Mouse (Mus musculus) MEL (cell line): ENCODE measurements at regions not wholly inside any gene's neighbourhood (a gene's known extent, or its start where the extent isn't known, plus 50 kb on each side); places are given as distances from the start of the nearest gene placed in this dataset.

ENCODE experiments used
- DNase-seq: peaks from one replicate; pipeline ENCODE4 v3.0.0; 2011; ENCODE audit warnings: low read depth, low spot score
- H3K27ac ChIP-seq: 2 replicates; pipeline ENCODE4 v1.5.1; 2012; ENCODE audit warnings: low read depth, mild to moderate bottlenecking, control low read depth, low read length, moderate library complexity; ENCODE audit not compliant: control insufficient read depth
- H3K27me3 ChIP-seq, 2 experiments: fragments of 150-350 bp in 1 of 2; sonication (generic) in 1 of 2; 2 replicates each; pipeline ENCODE4 v1.6.1; 2012; ENCODE audit warnings: low read length in 2 of 2, mild to moderate bottlenecking in 2 of 2, improper control_type of control experiment in 1 of 2, moderate library complexity in 1 of 2; ENCODE audit not compliant: insufficient read depth in 2 of 2, control insufficient read depth in 1 of 2
- H3K36me3 ChIP-seq, 2 experiments: 2 replicates each; pipeline ENCODE4 v1.6.1; 2012 to 2014; ENCODE audit warnings: low read length in 2 of 2, improper control_type of control experiment in 1 of 2, inconsistent platforms in 1 of 2, mild to moderate bottlenecking in 1 of 2; ENCODE audit not compliant: insufficient read depth in 2 of 2, control insufficient read depth in 1 of 2
- H3K4me1 ChIP-seq, 2 experiments: fragments of 150-350 bp in 1 of 2; sonication (generic) in 1 of 2; 2 replicates each; pipeline ENCODE4 v1.6.1; 2012; ENCODE audit warnings: low read length in 2 of 2, improper control_type of control experiment in 1 of 2, mild to moderate bottlenecking in 1 of 2; ENCODE audit not compliant: insufficient read depth in 2 of 2, control insufficient read depth in 1 of 2
- H3K4me3 ChIP-seq, 2 experiments: fragments of 150-350 bp in 1 of 2; sonication (generic) in 1 of 2; 2 replicates each; pipeline ENCODE4 v1.5.1; 2012; ENCODE audit warnings: low read depth in 2 of 2, low read length in 2 of 2, mild to moderate bottlenecking in 2 of 2, moderate library complexity in 2 of 2, control low read depth in 1 of 2, improper control_type of control experiment in 1 of 2; ENCODE audit not compliant: control insufficient read depth in 1 of 2, insufficient read depth in 1 of 2
- H3K79me2 ChIP-seq: 2 replicates; pipeline ENCODE4 v1.6.1; 2012; ENCODE audit warnings: mild to moderate bottlenecking, low read length, moderate library complexity; ENCODE audit not compliant: control insufficient read depth, poor library complexity, insufficient read depth
- H3K9ac ChIP-seq: 2 replicates; pipeline ENCODE4 v1.6.1; 2012; ENCODE audit warnings: low read depth, mild to moderate bottlenecking, control low read depth, low read length, moderate library complexity; ENCODE audit not compliant: control insufficient read depth, poor library complexity, severe bottlenecking
- H3K9me3 ChIP-seq: fragments of 150-350 bp; sonication (generic); replicated peaks from 2 replicates; pipeline ENCODE4 v1.6.1; 2012; ENCODE audit warnings: mild to moderate bottlenecking, low read length, improper control_type of control experiment, moderate library complexity; ENCODE audit not compliant: insufficient read depth
- BHLHE40 ChIP-seq: IDR thresholded peaks from 2 replicates; pipeline ENCODE4 v1.6.1; 2012; ENCODE audit warnings: low read depth, mild to moderate bottlenecking, inconsistent platforms, low read length, improper control_type of control experiment, borderline replicate concordance
- CHD1 ChIP-seq: IDR thresholded peaks from 2 replicates; pipeline ENCODE4 v1.6.1; 2012; ENCODE audit warnings: low read depth, mild to moderate bottlenecking, inconsistent platforms, low read length, improper control_type of control experiment
- CHD2 ChIP-seq: IDR thresholded peaks from 2 replicates; pipeline ENCODE4 v1.6.1; 2011; ENCODE audit warnings: low read length, improper control_type of control experiment
- CTCF ChIP-seq, 3 experiments: IDR thresholded peaks in 2 of 3; conservative IDR thresholded peaks in 1 of 3; 2 replicates each; pipeline ENCODE4 v1.5.1; 2011 to 2012; ENCODE audit warnings: low read length in 3 of 3, low read depth in 2 of 3, mild to moderate bottlenecking in 2 of 3, improper control_type of control experiment in 1 of 3, inconsistent platforms in 1 of 3, mixed read lengths in 1 of 3, moderate library complexity in 1 of 3; ENCODE audit not compliant: control insufficient read depth in 1 of 3, insufficient read depth in 1 of 3, poor library complexity in 1 of 3, severe bottlenecking in 1 of 3
- E2F4 ChIP-seq: IDR thresholded peaks from 2 replicates; pipeline ENCODE4 v1.6.1; 2011; ENCODE audit warnings: low read depth, low read length, improper control_type of control experiment, borderline replicate concordance
- EP300 ChIP-seq, 2 experiments: IDR thresholded peaks; 2 replicates each; pipeline ENCODE4 v1.6.1; 2011; ENCODE audit warnings: improper control_type of control experiment in 2 of 2, low read length in 2 of 2, low read depth in 1 of 2, mild to moderate bottlenecking in 1 of 2
- GABPA ChIP-seq: IDR thresholded peaks from 2 replicates; pipeline ENCODE4 v1.6.1; 2012; ENCODE audit warnings: low read depth, mild to moderate bottlenecking, inconsistent platforms, low read length, improper control_type of control experiment, moderate library complexity
- GATA1 ChIP-seq: IDR thresholded peaks from 2 replicates; pipeline ENCODE4 v1.6.1; 2011; ENCODE audit warnings: low read depth, low read length, improper control_type of control experiment
- HCFC1 ChIP-seq: IDR thresholded peaks from 2 replicates; pipeline ENCODE4 v1.6.1; 2012; ENCODE audit warnings: low read depth, mild to moderate bottlenecking, inconsistent platforms, low read length, improper control_type of control experiment, moderate library complexity
- JUND ChIP-seq: IDR thresholded peaks from 2 replicates; pipeline ENCODE4 v1.6.1; 2011; ENCODE audit warnings: low read depth, mild to moderate bottlenecking, improper control_type of control experiment, low read length
- KAT2A ChIP-seq: conservative IDR thresholded peaks from 2 replicates; pipeline ENCODE4 v1.6.1; 2012; ENCODE audit warnings: low read depth, low read length, improper control_type of control experiment, inconsistent platforms
- MAFK ChIP-seq: IDR thresholded peaks from 2 replicates; pipeline ENCODE4 v1.6.1; 2011; ENCODE audit warnings: low read depth, mild to moderate bottlenecking, low read length, improper control_type of control experiment, borderline replicate concordance
- MAX ChIP-seq: IDR thresholded peaks from 2 replicates; pipeline ENCODE4 v1.6.1; 2011; ENCODE audit warnings: low read length, improper control_type of control experiment
- MAZ ChIP-seq: IDR thresholded peaks from 2 replicates; pipeline ENCODE4 v1.6.1; 2012; ENCODE audit warnings: low read depth, mild to moderate bottlenecking, inconsistent platforms, low read length, improper control_type of control experiment
- MEF2A ChIP-seq: IDR thresholded peaks from 2 replicates; pipeline ENCODE4 v1.6.1; 2014; ENCODE audit warnings: low read depth, mild to moderate bottlenecking, inconsistent platforms, low read length, improper control_type of control experiment; ENCODE audit not compliant: poor library complexity, insufficient replicate concordance, severe bottlenecking; ENCODE audit errors: extremely low read depth
- MXI1 ChIP-seq: IDR thresholded peaks from 2 replicates; pipeline ENCODE4 v1.6.1; 2011; ENCODE audit warnings: mild to moderate bottlenecking, low read depth, low read length, improper control_type of control experiment
- MYB ChIP-seq: IDR thresholded peaks from 2 replicates; pipeline ENCODE4 v1.6.1; 2011; ENCODE audit warnings: mild to moderate bottlenecking, low read depth, low read length, improper control_type of control experiment
- NELFE ChIP-seq: IDR thresholded peaks from 2 replicates; pipeline ENCODE4 v1.6.1; 2011; ENCODE audit warnings: low read depth, low read length, improper control_type of control experiment
- NRF1 ChIP-seq: IDR thresholded peaks from 2 replicates; pipeline ENCODE4 v1.6.1; 2014; ENCODE audit warnings: low read depth, mild to moderate bottlenecking, inconsistent platforms, low read length, improper control_type of control experiment, moderate library complexity; ENCODE audit not compliant: poor library complexity, insufficient read depth, severe bottlenecking
- POLR2A ChIP-seq, 2 experiments: IDR thresholded peaks; 2 replicates each; pipeline ENCODE4 v1.6.1; 2011 to 2012; ENCODE audit warnings: low read length in 2 of 2, mild to moderate bottlenecking in 2 of 2, control low read depth in 1 of 2, improper control_type of control experiment in 1 of 2, low read depth in 1 of 2, moderate library complexity in 1 of 2; ENCODE audit not compliant: control insufficient read depth in 1 of 2, insufficient read depth in 1 of 2, poor library complexity in 1 of 2
- POLR2AphosphoS2 ChIP-seq: IDR thresholded peaks from 2 replicates; pipeline ENCODE4 v1.6.1; 2011; ENCODE audit warnings: low read length, improper control_type of control experiment
- POLR2AphosphoS5 ChIP-seq: IDR thresholded peaks from 2 replicates; pipeline ENCODE4 v1.6.1; 2012; ENCODE audit warnings: low read depth, borderline replicate concordance, mild to moderate bottlenecking, inconsistent platforms, low read length, moderate library complexity, mixed read lengths
- SIN3A ChIP-seq: IDR thresholded peaks from 2 replicates; pipeline ENCODE4 v1.6.1; 2012; ENCODE audit warnings: low read length, improper control_type of control experiment, inconsistent platforms
- TBP ChIP-seq: IDR thresholded peaks from 2 replicates; pipeline ENCODE4 v1.8.0; 2011; ENCODE audit warnings: low read depth, low read length, improper control_type of control experiment
- TCF12 ChIP-seq: IDR thresholded peaks from 2 replicates; pipeline ENCODE4 v1.6.1; 2014; ENCODE audit warnings: low read depth, mild to moderate bottlenecking, inconsistent platforms, low read length, improper control_type of control experiment, moderate library complexity
- UBTF ChIP-seq: IDR thresholded peaks from 2 replicates; pipeline ENCODE4 v1.6.1; 2012; ENCODE audit warnings: low read depth, mild to moderate bottlenecking, inconsistent platforms, low read length, improper control_type of control experiment, moderate library complexity, borderline replicate concordance; ENCODE audit not compliant: insufficient read depth
- ZMIZ1 ChIP-seq: IDR thresholded peaks from 2 replicates; pipeline ENCODE4 v1.6.1; 2012; ENCODE audit warnings: low read depth, mild to moderate bottlenecking, inconsistent platforms, low read length, improper control_type of control experiment, moderate library complexity

- TF ChIP-seq POLR2A (IDR thresholded peaks at IDR 0.05; ENCODE audit: control insufficient read depth in 1 of 2, insufficient read depth in 1 of 2, low read depth in 1 of 2, low read length in 2 of 2, poor library complexity in 1 of 2) (no peak), MAZ (no peak), GABPA (no peak), NRF1 (no peak), NELFE (no peak), MAX (no peak), MAFK (no peak), BHLHE40 (no peak), ZMIZ1 (no peak), TBP (no peak), TCF12 (no peak), EP300 (IDR thresholded peaks at IDR 0.05; ENCODE audit: low read depth in 1 of 2, low read length in 2 of 2) (no peak), GATA1 (no peak), POLR2AphosphoS5 (no peak), CHD2 (no peak)
- no peaks in the 10 kb centered on the region for H3K79me2 ChIP-seq
- no peak overlapping the region for H3K27ac ChIP-seq
Measured at GRCm38 (mm10) chr17:62280201-62280600, 600.9 kb downstream of the Efna5 start.

DNA sequence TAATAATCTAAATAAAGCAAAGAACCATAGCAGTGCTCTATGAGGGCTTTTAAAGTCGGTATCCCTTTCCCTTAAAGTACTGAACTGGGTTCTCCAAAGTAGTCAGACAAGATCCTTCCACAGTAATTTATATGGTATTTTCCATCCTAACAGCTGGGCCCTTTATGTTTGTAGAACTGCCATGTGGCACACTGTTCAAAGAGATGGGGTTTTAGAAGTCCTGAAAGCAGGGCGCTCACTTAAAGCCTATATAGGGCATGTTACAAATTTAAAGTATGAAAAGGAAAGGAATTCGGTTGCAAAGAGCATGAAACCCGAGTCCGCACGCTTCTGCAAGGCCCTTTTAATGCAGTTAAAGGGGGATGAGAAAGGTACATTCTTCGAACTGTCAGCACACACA is 609.7 kb downstream of the Efna5 start:
- no peak for DNase-seq
- Histone ChIP-seq H3K79me2 (no peaks in the 10 kb centered on the region), H3K27me3 (no peaks in the 10 kb centered on the region), H3K27ac (no peak overlapping the region), H3K4me1 (no peaks in the 10 kb centered on the region; a peak in 1 of 4 replicates), H3K36me3 (peaks cover 0 to 4% of the 10 kb centered on the region in 2 experiments; a peak in 1 of 4 replicates), H3K9me3 (no peaks in the 10 kb centered on the region), H3K4me3 (no peak overlapping the region), H3K9ac (no peak overlapping the region)
- TF ChIP-seq TBP (no peak), JUND (no peak), MYB (no peak), NELFE (no peak), UBTF (no peak), HCFC1 (no peak), SIN3A (no peak), POLR2AphosphoS2 (no peak), CHD1 (no peak), MXI1 (no peak), E2F4 (no peak), MEF2A (no peak), CHD2 (no peak), KAT2A (no peak), MAFK (no peak), POLR2A (IDR thresholded peaks at IDR 0.05; ENCODE audit: control insufficient read depth in 1 of 2, insufficient read depth in 1 of 2, low read depth in 1 of 2, low read length in 2 of 2, poor library complexity in 1 of 2) (no peak), CTCF (IDR thresholded peaks at IDR 0.05 in 2 of 3, conservative IDR thresholded peaks at IDR 0.05 in 1 of 3; ENCODE audit: control insufficient read depth in 1 of 3, insufficient read depth in 1 of 3, low read depth in 2 of 3, low read length in 3 of 3, poor library complexity in 1 of 3, severe bottlenecking in 1 of 3) (no peak), GABPA (no peak), ZMIZ1 (no peak)

More at GRCm38 (mm10) chr17:62280201-62280600, 600.9 kb downstream of the Efna5 start:
- no peak overlapping the region for H3K4me3 ChIP-seq
- no peaks in the 10 kb centered on the region for H3K27me3 ChIP-seq
- H3K9me3 ChIP-seq, result no peaks in the 10 kb centered on the region
- no peak overlapping the region for H3K9ac ChIP-seq
- peaks cover 0 to 3% of the 10 kb centered on the region in 2 experiments; a peak in 1 of 4 replicates for H3K36me3 ChIP-seq
- DNase-seq, result no peak
- peaks cover 3 to 7% of the 10 kb centered on the region in 2 experiments; a peak in 1 of 4 replicates for H3K4me1 ChIP-seq
